In the genomic region with DNA sequence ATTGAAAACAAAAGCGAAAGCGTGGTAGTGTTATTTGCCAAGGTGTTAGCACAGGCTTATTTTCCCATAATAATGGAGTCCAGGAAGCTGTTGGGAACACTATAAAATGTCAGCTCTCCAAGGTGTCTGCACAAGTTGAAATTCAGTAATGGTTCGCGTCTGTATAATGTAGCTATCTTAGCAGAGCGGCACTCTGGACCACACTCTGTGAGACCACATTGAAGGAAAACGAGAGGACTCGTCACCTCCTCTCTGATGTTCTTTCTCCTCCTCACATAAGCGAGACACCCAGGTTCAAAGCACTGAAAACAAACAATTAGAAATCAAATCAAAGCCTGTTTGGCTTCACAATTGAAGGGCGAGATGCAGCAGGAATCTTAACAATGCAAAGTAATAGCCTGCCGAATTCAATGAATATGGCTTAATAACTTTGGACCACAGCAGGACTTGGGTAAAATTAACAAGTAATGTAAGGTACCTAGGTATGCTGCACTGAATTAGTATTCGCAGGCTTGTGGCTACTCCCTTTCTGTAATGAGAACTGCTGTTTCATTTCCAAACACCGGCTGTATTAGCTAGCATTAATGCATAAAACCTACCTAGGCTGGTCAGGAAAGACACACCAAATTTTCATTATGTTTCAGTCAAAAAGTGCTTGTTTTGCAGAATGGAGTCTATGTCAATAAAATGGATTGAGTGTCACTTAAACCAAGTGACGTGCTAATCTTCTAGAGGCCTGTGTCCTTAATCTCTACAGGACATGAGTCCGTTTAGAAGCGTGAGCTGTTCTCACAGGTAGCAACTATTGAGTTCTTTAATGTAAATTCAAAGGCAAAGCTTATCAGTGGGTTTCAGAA, we compare ENCODE assay signal across 21 mouse cellular contexts. TPM values are rescaled to one million over a fixed set of nuclear protein-coding genes. Genes with fewer than 3 reads are reported as not detected.
DNase-seq lines count a peak whose midpoint lies in the region; ATAC-seq and TF ChIP-seq lines count a peak whose summit lies in the region.
"Had no signal": no experiment of that assay in that cellular context is flagged by ENCODE, and none has a peak within 500 bp of the region (broad histone marks: within the 10 kb centered on the region; RNA-seq: fewer than 3 reads in every experiment).

No protein-coding gene starts in this region.

- no peak for DNase-seq in heart, postnatal 4 days
- no peak for DNase-seq in limb, embryonic 10.5 days (ENCODE audit: low spot score)
- no peak for DNase-seq in limb, embryonic 14.5 days (ENCODE audit: low spot score)
- no peak for DNase-seq in spleen, adult 12 weeks (ENCODE audit: low spot score)
- DNase-seq: adrenal gland, postnatal 25 days; cerebellum, adult 9-10 months; kidney, adult 9 months; kidney, postnatal 4 days; lung, postnatal 10 days; right cerebral cortex, adult 18-20 months had no signal

- H3K4me2 ChIP-seq in heart, embryonic 11.5 days: peak overlapping the region; percentile 24
- H3K4me2 ChIP-seq in limb, embryonic 12.5 days: 0 out of 2 replicates have a peak overlapping the region, but pooled peaks have one; percentile 11
- H3K4me2 ChIP-seq in limb, embryonic 14.5 days (replicated peaks; ENCODE audit: low read depth, low read length, severe bottlenecking): peak overlapping the region; percentile 35; the same call in 1 of the 2 replicates
- H3K4me2 ChIP-seq in myocyte (ENCODE audit: low read depth): peak overlapping the region; percentile 65
- H3K4me2 ChIP-seq: forebrain, embryonic 15.5 days; hindbrain, embryonic 13.5 days; liver, embryonic 15.5 days; stomach, embryonic 15.5 days had no signal

- H3K9ac ChIP-seq in heart, embryonic 11.5 days (ENCODE audit: low read depth, low read length): no peak overlapping the region
- H3K9ac ChIP-seq in limb, embryonic 12.5 days (replicated peaks): no peak overlapping the region
- H3K9ac ChIP-seq in limb, embryonic 14.5 days (ENCODE audit: low read depth, low read length, severe bottlenecking): no peak overlapping the region
- H3K9ac ChIP-seq: forebrain, embryonic 15.5 days; hindbrain, embryonic 13.5 days; liver, embryonic 15.5 days; stomach, embryonic 15.5 days had no signal

- H3K4me1 ChIP-seq in heart, embryonic 11.5 days (ENCODE audit: control insufficient read depth, insufficient read depth, low read length): no peaks in the 10 kb centered on the region
- 0 out of 2 replicates have a peak, but pooled peaks cover 5% of the 10 kb centered on the region for H3K4me1 ChIP-seq in limb, embryonic 12.5 days (replicated peaks)
- H3K4me1 ChIP-seq in limb, embryonic 10.5 days: no peaks in the 10 kb centered on the region
- no peaks in the 10 kb centered on the region for H3K4me1 ChIP-seq in limb, embryonic 14.5 days (ENCODE audit: control insufficient read depth, insufficient read depth, low read length)
- H3K4me1 ChIP-seq: forebrain, embryonic 15.5 days; hindbrain, embryonic 13.5 days; liver, embryonic 15.5 days; megakaryocyte, embryonic 14.5 days; stomach, embryonic 15.5 days had no signal

- no peak for ATAC-seq in heart, embryonic 11.5 days (replicated peaks; ENCODE audit: insufficient number of reproducible peaks, low FRiP score, low TSS enrichment)
- ATAC-seq in limb, embryonic 12.5 days (ENCODE audit: insufficient number of reproducible peaks, insufficient read depth, low FRiP score, low TSS enrichment, low read depth): no peak
- ATAC-seq in limb, embryonic 14.5 days (ENCODE audit: low FRiP score, low read depth): no peak
- ATAC-seq: activated CD4-positive, CD25-positive, alpha-beta regulatory T cell, adult 4 months; forebrain, embryonic 15.5 days; Patski had no signal

- no peak overlapping the region for H3ac ChIP-seq in myocyte (ENCODE audit: control insufficient read depth, insufficient read length)

- H3K36me3 ChIP-seq in heart, embryonic 11.5 days (ENCODE audit: control insufficient read depth, insufficient read depth, low read length): no peaks in the 10 kb centered on the region
- no peaks in the 10 kb centered on the region for H3K36me3 ChIP-seq in limb, embryonic 12.5 days
- no peaks in the 10 kb centered on the region for H3K36me3 ChIP-seq in limb, embryonic 10.5 days
- H3K36me3 ChIP-seq in limb, embryonic 14.5 days (ENCODE audit: control insufficient read depth, insufficient read depth, low read length): no peaks in the 10 kb centered on the region
- H3K36me3 ChIP-seq in myocyte (ENCODE audit: control insufficient read depth, insufficient read depth): no peaks in the 10 kb centered on the region
- H3K36me3 ChIP-seq: forebrain, embryonic 15.5 days; hindbrain, embryonic 13.5 days; liver, embryonic 15.5 days; stomach, embryonic 15.5 days had no signal

- no peak overlapping the region for H3K27ac ChIP-seq in heart, embryonic 11.5 days (ENCODE audit: low read depth, low read length)
- H3K27ac ChIP-seq in limb, embryonic 12.5 days: no peak overlapping the region
- H3K27ac ChIP-seq in limb, embryonic 10.5 days: no peak overlapping the region
- H3K27ac ChIP-seq in limb, embryonic 14.5 days (replicated peaks; ENCODE audit: low read depth, low read length): no peak overlapping the region
- H3K27ac ChIP-seq: forebrain, embryonic 15.5 days; hindbrain, embryonic 13.5 days; liver, embryonic 15.5 days; stomach, embryonic 15.5 days had no signal

- no peaks in the 10 kb centered on the region for H3K79me2 ChIP-seq in myocyte (ENCODE audit: control insufficient read depth, insufficient read depth)

- no peaks in the 10 kb centered on the region for H3K9me3 ChIP-seq in heart, embryonic 11.5 days (replicated peaks; ENCODE audit: control insufficient read depth, low read length)
- H3K9me3 ChIP-seq in limb, embryonic 12.5 days: no peaks in the 10 kb centered on the region
- H3K9me3 ChIP-seq in limb, embryonic 10.5 days (replicated peaks): no peaks in the 10 kb centered on the region
- H3K9me3 ChIP-seq in limb, embryonic 14.5 days (ENCODE audit: control insufficient read depth, low read length): no peaks in the 10 kb centered on the region
- H3K9me3 ChIP-seq: forebrain, embryonic 15.5 days; hindbrain, embryonic 13.5 days; liver, embryonic 15.5 days; megakaryocyte, embryonic 14.5 days; stomach, embryonic 15.5 days had no signal

- H3K27me3 ChIP-seq in heart, embryonic 11.5 days (ENCODE audit: control insufficient read depth, insufficient read depth, low read length): no peaks in the 10 kb centered on the region
- no peaks in the 10 kb centered on the region for H3K27me3 ChIP-seq in limb, embryonic 12.5 days
- no peaks in the 10 kb centered on the region for H3K27me3 ChIP-seq in limb, embryonic 10.5 days (ENCODE audit: low read depth, poor library complexity, severe bottlenecking)
- no peaks in the 10 kb centered on the region for H3K27me3 ChIP-seq in limb, embryonic 14.5 days (ENCODE audit: control insufficient read depth, insufficient read depth, low read length)
- no peaks in the 10 kb centered on the region for H3K27me3 ChIP-seq in myocyte (ENCODE audit: control insufficient read depth, insufficient read depth, insufficient read length)
- H3K27me3 ChIP-seq: forebrain, embryonic 15.5 days; hindbrain, embryonic 13.5 days; liver, embryonic 15.5 days; megakaryocyte, embryonic 14.5 days; stomach, embryonic 15.5 days had no signal

- H3K4me3 ChIP-seq in heart, embryonic 11.5 days (ENCODE audit: low read depth, low read length): no peak overlapping the region
- no peak overlapping the region for H3K4me3 ChIP-seq in limb, embryonic 12.5 days (replicated peaks)
- no peak overlapping the region for H3K4me3 ChIP-seq in limb, embryonic 10.5 days
- no peak overlapping the region; the same call in 1 of the 2 replicates for H3K4me3 ChIP-seq in limb, embryonic 14.5 days (replicated peaks; ENCODE audit: low read length)
- no peak overlapping the region for H3K4me3 ChIP-seq in myocyte
- H3K4me3 ChIP-seq: forebrain, embryonic 15.5 days; hindbrain, embryonic 13.5 days; liver, embryonic 15.5 days; megakaryocyte, embryonic 14.5 days; stomach, embryonic 15.5 days had no signal

- TF ChIP-seq POLR2A in limb, embryonic 14.5 days (IDR thresholded peaks at IDR 0.05; ENCODE audit: borderline replicate concordance, extremely low read depth, insufficient read depth, insufficient read length): no peak
- TF ChIP-seq POLR2A in myocyte (IDR thresholded peaks at IDR 0.05; ENCODE audit: insufficient read length, low read depth): no peak

- 55% methylated on average over 15 of the region's 15 CpGs for WGBS in heart, embryonic 11.5 days (ENCODE audit: insufficient replicate concordance)
- WGBS in limb, embryonic 12.5 days: 54% methylated on average over 15 of the region's 15 CpGs
- 74% methylated on average over 15 of the region's 15 CpGs for WGBS in limb, embryonic 10.5 days
- WGBS in limb, embryonic 14.5 days: 53% methylated on average over 15 of the region's 15 CpGs

TF ChIP-seq in myocyte, 11 proteins besides CTCF, POLR2A, EP300 and RAD21:
- TF ChIP-seq MAX (IDR thresholded peaks at IDR 0.05; ENCODE audit: low read depth) (no peak), MYOD1 (IDR thresholded peaks at IDR 0.05; ENCODE audit: control insufficient read depth in 1 of 3, insufficient read length in 2 of 3, low read depth in 2 of 3) (no peak), REST (IDR thresholded peaks at IDR 0.05; ENCODE audit: insufficient read depth, insufficient read length) (no peak), TCF12 (IDR thresholded peaks at IDR 0.05; ENCODE audit: insufficient read depth, poor library complexity, severe bottlenecking) (no peak), TCF3 (IDR thresholded peaks at IDR 0.05; ENCODE audit: insufficient read length, low read depth) (no peak)

RNA-seq across cellular contexts. Expression of a gene that starts 42.3 kb away (rescaled TPM):
- polyA plus RNA-seq in heart, embryonic 11.5 days (2014; fragmentation: Nextera tagmentation; extraction: Ambion mirVana): 9.8 and 12.5 TPM in 2 replicates
- total RNA-seq in heart, postnatal 4 days (2021): 1 to 10 TPM; 4.4 to 4.5 TPM
- polyA plus RNA-seq in limb, embryonic 12.5 days (2016; fragmentation: Nextera tagmentation; extraction: Ambion mirVana): 24.9 and 27.5 TPM in 2 replicates
- 15.9 and 22.6 TPM in 2 replicates for polyA plus RNA-seq in limb, embryonic 10.5 days (2016; fragmentation: Nextera tagmentation; extraction: Ambion mirVana)
- polyA plus RNA-seq in limb, embryonic 14.5 days (2012; rRNA removed): 7.6 and 7.9 TPM in 2 replicates
- 24.8 and 25.4 TPM in 2 replicates for polyA plus RNA-seq in limb, embryonic 14.5 days (2014; fragmentation: Nextera tagmentation; extraction: Ambion mirVana)
- polyA plus RNA-seq in myocyte (2012; fragmentation: generic; extraction: Trizol): not detected
- polyA plus RNA-seq: activated CD4-positive, CD25-positive, alpha-beta regulatory T cell, adult 4 months; C2C12; Patski had no signal

Comparison
In these comparisons a context has a peak if more than half of its experiments do, and no peak if none do; other contexts are left out.
1. H3K4me2 ChIP-seq: peak in every context shown above with its lines; median percentile 65 in myocyte; 35 in limb, embryonic 14.5 days; 24 in heart, embryonic 11.5 days; 11 in limb, embryonic 12.5 days.